Mouse (Mus musculus): ENCODE data around the gene Gm16181. TPM values are rescaled to one million over a fixed set of nuclear protein-coding genes. Genes with fewer than 3 reads are reported as not detected.

Gene Gm16181
- polyA plus RNA-seq, 1 experiment from 2014 or later: 0.46 TPM

DNA sequence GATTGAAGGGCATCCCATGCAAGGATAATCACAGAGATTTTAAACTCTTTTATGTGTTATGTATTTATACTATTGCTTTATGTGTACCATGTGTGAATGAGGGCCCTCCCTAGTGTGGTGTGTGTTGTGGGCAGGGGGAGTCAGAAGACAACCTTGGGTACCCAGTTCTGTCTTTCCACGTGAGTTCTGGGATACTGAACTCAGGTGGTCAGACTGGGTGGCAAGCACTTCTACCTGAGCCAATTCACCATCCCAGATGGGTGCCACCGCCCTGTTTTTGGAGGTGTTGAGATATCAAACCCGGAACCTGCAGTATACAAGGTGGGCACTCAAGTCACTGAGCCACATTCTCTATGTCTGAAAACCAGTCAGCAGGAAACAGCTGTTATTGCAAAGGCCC lies 51.6 kb downstream of the Gm16181 start:
- Histone ChIP-seq H3K4me1 (ENCODE audit: control insufficient read depth, insufficient read depth, low read length) (no peaks in the 10 kb centered on the region), H3K9me3 (ENCODE audit: control insufficient read depth, low read length) (no peaks in the 10 kb centered on the region), H3K4me3 (ENCODE audit: low read length) (no peak overlapping the region), H3K27me3 (replicated peaks; ENCODE audit: control insufficient read depth, insufficient read depth, low read length) (no peaks in the 10 kb centered on the region), H3K27ac (ENCODE audit: low read length) (no peak overlapping the region), H3K4me2 (ENCODE audit: low read depth, low read length) (no peak overlapping the region), H3K9ac (ENCODE audit: low read depth, low read length) (no peak overlapping the region), H3K36me3 (ENCODE audit: control insufficient read depth, insufficient read depth, low read length) (no peaks in the 10 kb centered on the region)
- ATAC-seq: no peak
- WGBS: 68% methylated on average over 3 of the region's 3 CpGs

Small RNAs within 50 kb of the gene (microRNA-seq; reads per million reads assigned to microRNA genes)
- gene Mir6973a: not detected
- gene Mir6974: not detected
- gene Mir6975: 2.3 reads per million, percentile 2 among the genes with 10 or more reads in this experiment
- gene Mir8094: 0.68 reads per million

Other genes starting within 250 kb of the Gm16181 start
- gene Hspa1a, start 248.7 kb upstream of the Gm16181 start, polyA plus RNA-seq (2015; fragmentation: Nextera tagmentation; extraction: Ambion mirVana): 6.3 and 6.6 TPM in 2 replicates
- 0.38 and 0.57 TPM in 2 replicates for gene Hspa1l, start 248.1 kb upstream of the Gm16181 start, polyA plus RNA-seq (2015; fragmentation: Nextera tagmentation; extraction: Ambion mirVana)
- gene Lsm2, start 239.0 kb upstream of the Gm16181 start, polyA plus RNA-seq (2015; fragmentation: Nextera tagmentation; extraction: Ambion mirVana): 159 and 181 TPM in 2 replicates
- gene Vars, start 219.8 kb upstream of the Gm16181 start, polyA plus RNA-seq (2015; fragmentation: Nextera tagmentation; extraction: Ambion mirVana): 112 and 119 TPM in 2 replicates
- gene Vwa7, start 204.3 kb upstream of the Gm16181 start, polyA plus RNA-seq (2015; fragmentation: Nextera tagmentation; extraction: Ambion mirVana): 0.18 and 0.27 TPM in 2 replicates
- gene Sapcd1, start 192.8 kb upstream of the Gm16181 start, polyA plus RNA-seq (2015; fragmentation: Nextera tagmentation; extraction: Ambion mirVana): 11.3 TPM in 2 replicates
- gene Msh5, start 174.1 kb upstream of the Gm16181 start, polyA plus RNA-seq (2015; fragmentation: Nextera tagmentation; extraction: Ambion mirVana): 3.6 and 4.4 TPM in 2 replicates
- 405 and 416 TPM in 2 replicates for gene Clic1, start 170.9 kb upstream of the Gm16181 start, polyA plus RNA-seq (2015; fragmentation: Nextera tagmentation; extraction: Ambion mirVana)
- 146 and 170 TPM in 2 replicates for gene Ddah2, start 161.8 kb upstream of the Gm16181 start, polyA plus RNA-seq (2015; fragmentation: Nextera tagmentation; extraction: Ambion mirVana)
- 0.24 TPM in 1 of 2 replicates, not detected in the other for gene Ly6g6c, start 155.4 kb upstream of the Gm16181 start, polyA plus RNA-seq (2015; fragmentation: Nextera tagmentation; extraction: Ambion mirVana)
- 0.37 and 0.40 TPM in 2 replicates for gene Mpig6b, start 154.7 kb upstream of the Gm16181 start, polyA plus RNA-seq (2015; fragmentation: Nextera tagmentation; extraction: Ambion mirVana)
- gene Ly6g6e, start 143.9 kb upstream of the Gm16181 start, polyA plus RNA-seq (2015; fragmentation: Nextera tagmentation; extraction: Ambion mirVana): 3.4 and 3.8 TPM in 2 replicates
- gene Ly6g6d, start 142.8 kb upstream of the Gm16181 start, polyA plus RNA-seq (2015; fragmentation: Nextera tagmentation; extraction: Ambion mirVana): 4.3 and 5.6 TPM in 2 replicates
- gene Ly6g6f, start 135.2 kb upstream of the Gm16181 start, polyA plus RNA-seq (2015; fragmentation: Nextera tagmentation; extraction: Ambion mirVana): 0.16 and 0.23 TPM in 2 replicates
- gene Abhd16a, start 131.6 kb upstream of the Gm16181 start, polyA plus RNA-seq (2015; fragmentation: Nextera tagmentation; extraction: Ambion mirVana): 107 and 108 TPM in 2 replicates
- gene Ly6g5c, start 112.6 kb upstream of the Gm16181 start, polyA plus RNA-seq (2015; fragmentation: Nextera tagmentation; extraction: Ambion mirVana): not detected in 2 replicates
- 0.56 and 0.66 TPM in 2 replicates for gene Ly6g5b, start 105.4 kb upstream of the Gm16181 start, polyA plus RNA-seq (2015; fragmentation: Nextera tagmentation; extraction: Ambion mirVana)
- gene Gpank1, start 99.4 kb upstream of the Gm16181 start, polyA plus RNA-seq (2015; fragmentation: Nextera tagmentation; extraction: Ambion mirVana): 16.8 and 21.3 TPM in 2 replicates
- 246 and 254 TPM in 2 replicates for gene Csnk2b, start 98.8 kb upstream of the Gm16181 start, polyA plus RNA-seq (2015; fragmentation: Nextera tagmentation; extraction: Ambion mirVana)
- gene D17H6S53E, start 94.5 kb upstream of the Gm16181 start, polyA plus RNA-seq (2015; fragmentation: Nextera tagmentation; extraction: Ambion mirVana): 15.4 and 18.3 TPM in 2 replicates
- gene Apom, start 88.8 kb upstream of the Gm16181 start, polyA plus RNA-seq (2015; fragmentation: Nextera tagmentation; extraction: Ambion mirVana): 9.4 and 20.2 TPM in 2 replicates
- 37.5 and 41.3 TPM in 2 replicates for gene Bag6, start 85.7 kb upstream of the Gm16181 start, polyA plus RNA-seq (2015; fragmentation: Nextera tagmentation; extraction: Ambion mirVana)
- gene Prrc2a, start 55.9 kb upstream of the Gm16181 start, polyA plus RNA-seq (2015; fragmentation: Nextera tagmentation; extraction: Ambion mirVana): 103 TPM in 2 replicates
- 17.4 and 19.4 TPM in 2 replicates for gene Aif1, start 44.8 kb upstream of the Gm16181 start, polyA plus RNA-seq (2015; fragmentation: Nextera tagmentation; extraction: Ambion mirVana)
- 16.9 and 17.1 TPM in 2 replicates for gene Lst1, start 32.4 kb upstream of the Gm16181 start, polyA plus RNA-seq (2015; fragmentation: Nextera tagmentation; extraction: Ambion mirVana)
- 4.4 and 4.7 TPM in 2 replicates for gene Ltb, start 26.4 kb upstream of the Gm16181 start, polyA plus RNA-seq (2015; fragmentation: Nextera tagmentation; extraction: Ambion mirVana)
- 0.18 and 0.23 TPM in 2 replicates for gene Tnf, start 18.8 kb upstream of the Gm16181 start, polyA plus RNA-seq (2015; fragmentation: Nextera tagmentation; extraction: Ambion mirVana)
- 0.99 and 1.2 TPM in 2 replicates for gene Lta, start 15.5 kb upstream of the Gm16181 start, polyA plus RNA-seq (2015; fragmentation: Nextera tagmentation; extraction: Ambion mirVana)
- gene Atp6v1g2, start 12.8 kb downstream of the Gm16181 start, polyA plus RNA-seq (2015; fragmentation: Nextera tagmentation; extraction: Ambion mirVana): 4.7 and 4.8 TPM in 2 replicates
- gene Nfkbil1, start 15.0 kb downstream of the Gm16181 start, polyA plus RNA-seq (2015; fragmentation: Nextera tagmentation; extraction: Ambion mirVana): 8.9 and 9.2 TPM in 2 replicates
- 325 and 376 TPM in 2 replicates for gene Ddx39b, start 20.9 kb downstream of the Gm16181 start, polyA plus RNA-seq (2015; fragmentation: Nextera tagmentation; extraction: Ambion mirVana)
- gene H2-D1, start 41.9 kb downstream of the Gm16181 start, polyA plus RNA-seq (2015; fragmentation: Nextera tagmentation; extraction: Ambion mirVana): 238 and 255 TPM in 2 replicates
- gene H2-Q1, start 99.6 kb downstream of the Gm16181 start, polyA plus RNA-seq (2015; fragmentation: Nextera tagmentation; extraction: Ambion mirVana): 8.8 and 12.8 TPM in 2 replicates
- gene H2-Q2, start 121.4 kb downstream of the Gm16181 start, polyA plus RNA-seq (2015; fragmentation: Nextera tagmentation; extraction: Ambion mirVana): 136 and 184 TPM in 2 replicates
- 4.8 and 5.1 TPM in 2 replicates for gene H2-Q4, start 158.8 kb downstream of the Gm16181 start, polyA plus RNA-seq (2015; fragmentation: Nextera tagmentation; extraction: Ambion mirVana)
- 2.0 and 2.2 TPM in 2 replicates for gene H2-Q6, start 204.0 kb downstream of the Gm16181 start, polyA plus RNA-seq (2015; fragmentation: Nextera tagmentation; extraction: Ambion mirVana)
- gene H2-Q7, start 218.3 kb downstream of the Gm16181 start, polyA plus RNA-seq (2015; fragmentation: Nextera tagmentation; extraction: Ambion mirVana): 5.9 and 7.3 TPM in 2 replicates
- gene H2-Q10, start 249.3 kb downstream of the Gm16181 start, polyA plus RNA-seq (2015; fragmentation: Nextera tagmentation; extraction: Ambion mirVana): 80.2 and 93.1 TPM in 2 replicates